Mouse (Mus musculus) hindbrain, embryonic 15.5 days (tissue): ENCODE results near the gene Tsr2. TPM values are rescaled to one million over a fixed set of nuclear protein-coding genes. Genes with fewer than 3 reads are reported as not detected.

Source experiments
- ATAC-seq: fragments of 200-750 bp; cut with Nextera tagmentation; 2 replicates; pipeline ENCODE4 v1.8.0; 2017; ENCODE audit warnings: low read depth, moderate number of reproducible peaks, moderate TSS enrichment; ENCODE audit not compliant: low FRiP score
- H3K27ac ChIP-seq: fragments of 300-500 bp; sonication (generic); replicated peaks from 2 replicates; pipeline ENCODE4 v1.5.1; 2015; ENCODE audit warnings: mild to moderate bottlenecking, inconsistent platforms
- H3K27me3 ChIP-seq: fragments of 300-500 bp; sonication (generic); 2 replicates; pipeline ENCODE4 v1.6.1; 2015; ENCODE audit warnings: control low read depth, inconsistent platforms
- H3K36me3 ChIP-seq: fragments of 300-500 bp; sonication (generic); 2 replicates; pipeline ENCODE4 v1.6.1; 2015; ENCODE audit warnings: control low read depth, inconsistent platforms
- H3K4me1 ChIP-seq: fragments of 300-500 bp; sonication (generic); replicated peaks from 2 replicates; pipeline ENCODE4 v1.6.1; 2015; ENCODE audit warnings: control low read depth, inconsistent platforms
- H3K4me2 ChIP-seq: fragments of 300-500 bp; sonication (generic); 2 replicates; pipeline ENCODE4 v1.6.1; 2015; ENCODE audit warnings: moderate library complexity, mild to moderate bottlenecking, inconsistent platforms
- H3K4me3 ChIP-seq: fragments of 300-500 bp; sonication (generic); 2 replicates; pipeline ENCODE4 v1.5.1; 2015; ENCODE audit warnings: mild to moderate bottlenecking, inconsistent platforms
- H3K9ac ChIP-seq: fragments of 300-500 bp; sonication (generic); 2 replicates; pipeline ENCODE4 v1.6.1; 2015; ENCODE audit warnings: inconsistent platforms
- H3K9me3 ChIP-seq: fragments of 300-500 bp; sonication (generic); 2 replicates; pipeline ENCODE4 v1.6.1; 2016; ENCODE audit warnings: control low read depth, inconsistent platforms
- WGBS: fragments of 180-500 bp; shearing (Covaris S2); methylation state at CpG from one replicate; pipeline ENCODE4 v1.1.7; 2015; 5-methylcytosine and 5-hydroxymethylcytosine counted together
- polyA plus RNA-seq: library from polyadenylated mRNA; unstranded; fragments of >200 nt; fragmentation: Nextera tagmentation; extraction: Ambion mirVana; gene quantifications from 2 replicates; pipeline ENCODE4 v1.2.1, GENCODE M21; 2015

Tsr2 gene
- polyA plus RNA-seq, 1 experiment from 2014 or later = 37.6 TPM

- WGBS = 48% methylated on average over 5 of the region's 5 CpGs
- H3K36me3 ChIP-seq = no peaks in the 10 kb centered on the region
- no peaks in the 10 kb centered on the region for H3K4me1 ChIP-seq
- ATAC-seq = no peak
- no peak overlapping the region for H3K9ac ChIP-seq
- no peak overlapping the region for H3K4me3 ChIP-seq
- H3K27me3 ChIP-seq = no peaks in the 10 kb centered on the region
- H3K4me2 ChIP-seq = no peak overlapping the region
- no peak overlapping the region for H3K27ac ChIP-seq
- H3K9me3 ChIP-seq = no peaks in the 10 kb centered on the region
Observed at GRCm38 (mm10) chrX:151041223-151041622, 55.1 kb downstream of the Tsr2 start.

Other genes with a start within 250 kb of the Tsr2 start
- 83.2 and 85.0 TPM in 2 replicates for gene Gnl3l, start 79.2 kb downstream of the Tsr2 start, polyA plus RNA-seq
- 15.0 and 16.3 TPM in 2 replicates for gene Fgd1, start 50.4 kb downstream of the Tsr2 start, polyA plus RNA-seq
- gene Wnk3, start 101.5 kb upstream of the Tsr2 start, polyA plus RNA-seq = 12.9 and 13.7 TPM in 2 replicates
- gene Fam120c, start 247.6 kb upstream of the Tsr2 start, polyA plus RNA-seq = 7.1 and 7.5 TPM in 2 replicates